Mouse (Mus musculus) heart, embryonic 11.5 days (tissue): ENCODE data around the gene Nup153. TPM values are rescaled to one million over a fixed set of nuclear protein-coding genes. Genes with fewer than 3 reads are reported as not detected.

ENCODE experiments used
- ATAC-seq: fragments of 200-750 bp; cut with Nextera tagmentation; replicated peaks from 2 replicates; pipeline ENCODE4 v1.8.0; 2017; ENCODE audit warnings: moderate library complexity; ENCODE audit not compliant: insufficient number of reproducible peaks, low FRiP score, low TSS enrichment
- H3K27ac ChIP-seq: fragments of 300-500 bp; sonication (generic); 2 replicates; pipeline ENCODE4 v1.5.1; 2014; ENCODE audit warnings: mild to moderate bottlenecking, low read depth, low read length
- H3K27me3 ChIP-seq: fragments of 300-500 bp; sonication (generic); 2 replicates; pipeline ENCODE4 v1.6.1; 2014; ENCODE audit warnings: mild to moderate bottlenecking, low read length, mixed read lengths; ENCODE audit not compliant: control insufficient read depth, insufficient read depth
- H3K36me3 ChIP-seq: fragments of 300-500 bp; sonication (generic); 2 replicates; pipeline ENCODE4 v1.6.1; 2014; ENCODE audit warnings: mild to moderate bottlenecking, low read length, moderate library complexity, mixed read lengths; ENCODE audit not compliant: control insufficient read depth, insufficient read depth
- H3K4me1 ChIP-seq: fragments of 300-500 bp; sonication (generic); 2 replicates; pipeline ENCODE4 v1.6.1; 2014; ENCODE audit warnings: low read length; ENCODE audit not compliant: control insufficient read depth, insufficient read depth
- H3K4me2 ChIP-seq: fragments of 300-500 bp; sonication (generic); 2 replicates; pipeline ENCODE4 v1.6.1; 2014; ENCODE audit warnings: mild to moderate bottlenecking, moderate library complexity
- H3K4me3 ChIP-seq: fragments of 300-500 bp; sonication (generic); 2 replicates; pipeline ENCODE4 v1.5.1; 2014; ENCODE audit warnings: low read depth, low read length
- H3K9ac ChIP-seq: fragments of 300-500 bp; sonication (generic); 2 replicates; pipeline ENCODE4 v1.6.1; 2014; ENCODE audit warnings: mild to moderate bottlenecking, low read depth, low read length, moderate library complexity
- H3K9me3 ChIP-seq: fragments of 300-500 bp; sonication (generic); replicated peaks from 2 replicates; pipeline ENCODE4 v1.6.1; 2016; ENCODE audit warnings: low read length; ENCODE audit not compliant: control insufficient read depth
- WGBS: fragments of 180-500 bp; shearing (Covaris S2); extraction: QIAGEN DNeasy Blood & Tissue Kit; methylation state at CpG from one replicate; pipeline ENCODE4 v1.1.7; 2014; ENCODE audit not compliant: insufficient replicate concordance; 5-methylcytosine and 5-hydroxymethylcytosine counted together
- polyA plus RNA-seq: library from polyadenylated mRNA; unstranded; fragments of >200 nt; fragmentation: Nextera tagmentation; extraction: Ambion mirVana; gene quantifications from 2 replicates; pipeline ENCODE4 v1.2.1, GENCODE M21; 2014

The Nup153 gene
- polyA plus RNA-seq, 1 experiment from 2014 or later, result 24.5 TPM

- Histone ChIP-seq H3K27ac (no peak overlapping the region), H3K4me1 (no peaks in the 10 kb centered on the region), H3K36me3 (peaks cover 23% of the 10 kb centered on the region), H3K9ac (no peak overlapping the region), H3K4me2 (no peak overlapping the region), H3K9me3 (no peaks in the 10 kb centered on the region), H3K4me3 (no peak overlapping the region), H3K27me3 (no peaks in the 10 kb centered on the region)
- ATAC-seq, result no peak
- 87% methylated on average over 8 of the region's 8 CpGs for WGBS
Measured at GRCm38 (mm10) chr13:46759281-46759809, 31.6 kb upstream of the Nup153 start.

GRCm38 (mm10) chr13:46758627-46759026 lies 30.9 kb upstream of the Nup153 start:
- WGBS, result 89% methylated on average over 13 of the region's 13 CpGs
- Histone ChIP-seq H3K36me3 (peaks cover 19% of the 10 kb centered on the region), H3K9ac (no peak overlapping the region), H3K27ac (no peak overlapping the region), H3K4me3 (no peak overlapping the region), H3K27me3 (no peaks in the 10 kb centered on the region), H3K4me2 (no peak overlapping the region), H3K9me3 (no peaks in the 10 kb centered on the region), H3K4me1 (no peaks in the 10 kb centered on the region)
- ATAC-seq, result no peak

GRCm38 (mm10) chr13:46757946-46758345 lies 30.2 kb upstream of the Nup153 start:
- Histone ChIP-seq H3K36me3 (peaks cover 15% of the 10 kb centered on the region), H3K4me2 (no peak overlapping the region), H3K4me3 (no peak overlapping the region), H3K27me3 (no peaks in the 10 kb centered on the region), H3K27ac (no peak overlapping the region), H3K9ac (no peak overlapping the region), H3K9me3 (no peaks in the 10 kb centered on the region), H3K4me1 (no peaks in the 10 kb centered on the region)
- 85% methylated on average over 7 of the region's 7 CpGs for WGBS
- no peak for ATAC-seq

- Histone ChIP-seq H3K4me2 (no peak overlapping the region), H3K9me3 (no peaks in the 10 kb centered on the region), H3K27me3 (no peaks in the 10 kb centered on the region), H3K4me1 (no peaks in the 10 kb centered on the region), H3K27ac (no peak overlapping the region), H3K4me3 (no peak overlapping the region), H3K9ac (no peak overlapping the region), H3K36me3 (peaks cover 17% of the 10 kb centered on the region)
- ATAC-seq, result no peak
- whole genome bisulfite sequencing, result 81% methylated on average over 5 of the region's 5 CpGs
Measured at GRCm38 (mm10) chr13:46753294-46753693, 25.6 kb upstream of the Nup153 start.

GRCm38 (mm10) chr13:46752566-46753229 lies 25.0 kb upstream of the Nup153 start:
- H3K9ac ChIP-seq, result no peak overlapping the region
- H3K4me3 ChIP-seq, result no peak overlapping the region
- H3K27ac ChIP-seq, result no peak overlapping the region
- no peaks in the 10 kb centered on the region for H3K4me1 ChIP-seq
- H3K4me2 ChIP-seq, result no peak overlapping the region
- no peaks in the 10 kb centered on the region for H3K27me3 ChIP-seq
- peaks cover 17% of the 10 kb centered on the region for H3K36me3 ChIP-seq
- ATAC-seq, result no peak
- no peaks in the 10 kb centered on the region for H3K9me3 ChIP-seq
- WGBS, result 74% methylated on average over 13 of the region's 13 CpGs

- Histone ChIP-seq H3K9ac (no peak overlapping the region), H3K27me3 (no peaks in the 10 kb centered on the region), H3K4me2 (no peak overlapping the region), H3K27ac (no peak overlapping the region), H3K4me1 (peaks cover 4% of the 10 kb centered on the region), H3K4me3 (no peak overlapping the region), H3K9me3 (no peaks in the 10 kb centered on the region), H3K36me3 (peaks cover 17% of the 10 kb centered on the region)
- WGBS, result 58% methylated on average over 5 of the region's 5 CpGs
- no peak for ATAC-seq
Measured at GRCm38 (mm10) chr13:46748138-46748873, 20.6 kb upstream of the Nup153 start.

GRCm38 (mm10) chr13:46743821-46744220 lies 16.1 kb upstream of the Nup153 start:
- WGBS, result 68% methylated on average over 8 of the region's 8 CpGs
- H3K9ac ChIP-seq, result no peak overlapping the region
- no peak overlapping the region for H3K4me3 ChIP-seq
- H3K9me3 ChIP-seq, result no peaks in the 10 kb centered on the region
- H3K36me3 ChIP-seq, result no peaks in the 10 kb centered on the region
- no peak overlapping the region for H3K4me2 ChIP-seq
- H3K4me1 ChIP-seq, result peaks cover 4% of the 10 kb centered on the region
- no peaks in the 10 kb centered on the region for H3K27me3 ChIP-seq
- no peak overlapping the region for H3K27ac ChIP-seq
- ATAC-seq, result no peak

- WGBS, result 54% methylated on average over 2 of the region's 2 CpGs
Measured at GRCm38 (mm10) chr13:46742367-46742766, 14.6 kb upstream of the Nup153 start.

More at GRCm38 (mm10) chr13:46742367-46742766, 14.6 kb upstream of the Nup153 start:
- no peak for ATAC-seq
- Histone ChIP-seq H3K9ac (no peak overlapping the region), H3K27ac (no peak overlapping the region), H3K27me3 (no peaks in the 10 kb centered on the region), H3K4me3 (no peak overlapping the region), H3K9me3 (no peaks in the 10 kb centered on the region), H3K4me2 (no peak overlapping the region), H3K36me3 (no peaks in the 10 kb centered on the region), H3K4me1 (peaks cover 4% of the 10 kb centered on the region)
